Mouse (Mus musculus): ENCODE results near the gene Ube3c. TPM values are rescaled to one million over a fixed set of nuclear protein-coding genes. Genes with fewer than 3 reads are reported as not detected.
A peak's percentile ranks its signal among the peaks of the same experiment; 100 is the strongest.
"Not testable (repeated sequence)": the region's sequence is repeated elsewhere in the genome, so short reads cannot be mapped to it uniquely, and the experiment has no call there.

The Ube3c gene
- total RNA-seq (2021), result 48.1 and 50.0 TPM in 2 replicates
- long read RNA-seq, experiment 1, full-length matches to known transcripts, result 24 of 38 reads
- long read RNA-seq, experiment 1, partial matches to known transcripts, result 6 of 38 reads
- long read RNA-seq, experiment 1, other reads (novel, unspliced or antisense), result 8 of 38 reads
- long read RNA-seq, experiment 2, full-length matches to known transcripts, result 23 of 33 reads
- long read RNA-seq, experiment 2, partial matches to known transcripts, result 6 of 33 reads
- long read RNA-seq, experiment 2, other reads (novel, unspliced or antisense), result 4 of 33 reads

GRCm38 (mm10) chr5:29568848-29569377, at the start of gene Ube3c:
Gene Ube3c, plus strand, starts transcription at chr5:29569242.
- peak; percentile 99 for DNase-seq

GRCm38 (mm10) chr5:29560111-29560510, 8.9 kb upstream of the Ube3c start:
- no peak for DNase-seq

GRCm38 (mm10) chr5:29560667-29561066, 8.4 kb upstream of the Ube3c start:
- no peak for DNase-seq

GRCm38 (mm10) chr5:29569378-29570280, 587 bp downstream of the Ube3c start:
- peak; percentile 79 for DNase-seq

GRCm38 (mm10) chr5:29574286-29574685, 5.2 kb downstream of the Ube3c start:
- DNase-seq, result not testable (repeated sequence)

- DNase-seq, result no peak
These were observed 6.0 kb downstream of the Ube3c start for GRCm38 (mm10) chr5:29575085-29575484.

- no peak for DNase-seq
These were observed 9.0 kb downstream of the Ube3c start for GRCm38 (mm10) chr5:29577795-29578631.

- no peak for DNase-seq
These were observed 15.0 kb downstream of the Ube3c start for GRCm38 (mm10) chr5:29583880-29584595.

GRCm38 (mm10) chr5:29592161-29592560, 23.1 kb downstream of the Ube3c start:
- not testable (repeated sequence) for DNase-seq

- DNase-seq, result no peak
These were observed 37.5 kb downstream of the Ube3c start for GRCm38 (mm10) chr5:29606546-29606945.

GRCm38 (mm10) chr5:29625610-29626009, 56.6 kb downstream of the Ube3c start:
- DNase-seq, result no peak

- no peak for DNase-seq
These were observed 60.9 kb downstream of the Ube3c start for GRCm38 (mm10) chr5:29629941-29630340.

GRCm38 (mm10) chr5:29631711-29632110, 62.7 kb downstream of the Ube3c start:
- DNase-seq, result no peak

- DNase-seq, result no peak
These were observed 67.3 kb downstream of the Ube3c start for GRCm38 (mm10) chr5:29636298-29636697.

GRCm38 (mm10) chr5:29636884-29637283, 67.8 kb downstream of the Ube3c start:
- DNase-seq, result no peak

GRCm38 (mm10) chr5:29641124-29641884, 72.3 kb downstream of the Ube3c start:
- DNase-seq, result no peak

GRCm38 (mm10) chr5:29651696-29652095, 82.7 kb downstream of the Ube3c start:
- DNase-seq, result no peak

- DNase-seq, result no peak
These were observed 88.7 kb downstream of the Ube3c start for GRCm38 (mm10) chr5:29657590-29658339.

GRCm38 (mm10) chr5:29661246-29661645, 92.2 kb downstream of the Ube3c start:
- not testable (repeated sequence) for DNase-seq

- DNase-seq, result no peak
These were observed 96.3 kb downstream of the Ube3c start for GRCm38 (mm10) chr5:29665391-29665790.

All from adrenal gland, postnatal 14 days (tissue).